Mouse (Mus musculus) stomach, embryonic 15.5 days (tissue): Measurements from ENCODE around the gene Olfr1062. TPM values are rescaled to one million over a fixed set of nuclear protein-coding genes. Genes with fewer than 3 reads are reported as not detected.
A peak's percentile ranks its signal among the peaks of the same experiment; 100 is the strongest.
"Not testable (repeated sequence)": the region's sequence is repeated elsewhere in the genome, so short reads cannot be mapped to it uniquely, and the experiment has no call there.

Source experiments
- ATAC-seq: fragments of 200-750 bp; cut with Nextera tagmentation; 2 replicates; pipeline ENCODE4 v1.8.0; 2017; ENCODE audit warnings: low read depth, moderate number of reproducible peaks, moderate TSS enrichment; ENCODE audit not compliant: insufficient read depth, low FRiP score
- H3K27ac ChIP-seq: fragments of 300-500 bp; sonication (generic); 2 replicates; pipeline ENCODE4 v1.5.1; 2015; ENCODE audit warnings: mild to moderate bottlenecking, inconsistent platforms
- H3K27me3 ChIP-seq: fragments of 300-500 bp; sonication (generic); replicated peaks from 2 replicates; pipeline ENCODE4 v1.6.1; 2015; ENCODE audit warnings: inconsistent platforms
- H3K36me3 ChIP-seq: fragments of 300-500 bp; sonication (generic); 2 replicates; pipeline ENCODE4 v1.6.1; 2015; ENCODE audit warnings: inconsistent platforms
- H3K4me1 ChIP-seq: fragments of 300-500 bp; sonication (generic); 2 replicates; pipeline ENCODE4 v1.6.1; 2015; ENCODE audit warnings: inconsistent platforms
- H3K4me2 ChIP-seq: fragments of 300-500 bp; sonication (generic); 2 replicates; pipeline ENCODE4 v1.6.1; 2015; ENCODE audit warnings: mild to moderate bottlenecking, inconsistent platforms
- H3K4me3 ChIP-seq: fragments of 300-500 bp; sonication (generic); replicated peaks from 2 replicates; pipeline ENCODE4 v1.5.1; 2015; ENCODE audit warnings: inconsistent platforms
- H3K9ac ChIP-seq: fragments of 300-500 bp; sonication (generic); 2 replicates; pipeline ENCODE4 v1.6.1; 2015; ENCODE audit warnings: inconsistent platforms
- H3K9me3 ChIP-seq: fragments of 300-500 bp; sonication (generic); 2 replicates; pipeline ENCODE4 v1.6.1; 2016; ENCODE audit warnings: inconsistent platforms
- WGBS: fragments of 180-500 bp; shearing (Covaris S2); methylation state at CpG from one replicate; pipeline ENCODE4 v1.1.7; 2015; 5-methylcytosine and 5-hydroxymethylcytosine counted together
- polyA plus RNA-seq: library from polyadenylated mRNA; unstranded; fragments of >200 nt; fragmentation: Nextera tagmentation; extraction: Ambion mirVana; gene quantifications from 2 replicates; pipeline ENCODE4 v1.2.1, GENCODE M21; 2015

Gene Olfr1062
- not detected in 2 replicates for polyA plus RNA-seq

DNA sequence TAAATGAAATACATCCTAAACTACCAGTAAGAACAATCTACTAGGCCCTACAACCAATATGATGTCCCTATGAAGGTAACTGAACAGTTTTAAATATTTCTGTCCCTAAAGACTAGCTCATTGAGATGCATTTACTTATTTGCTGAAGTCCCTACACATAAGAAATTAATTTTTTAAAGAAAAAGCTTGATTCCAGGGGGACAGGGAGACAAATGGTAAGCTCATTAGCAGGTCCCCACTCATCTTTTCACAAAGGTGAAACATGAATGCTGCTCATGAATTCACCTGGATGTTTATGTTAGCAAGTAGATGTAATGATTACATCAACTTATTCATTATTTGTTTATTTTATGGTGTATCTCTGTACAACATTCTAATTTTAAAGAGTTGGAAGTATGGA is at the start of gene Olfr1062:
Olfr1062 (minus strand) TSS at position 101 of the 400 bp plus-strand sequence.
- H3K4me2 ChIP-seq, H3K4me1 ChIP-seq, H3K36me3 ChIP-seq, H3K9me3 ChIP-seq, H3K4me3 ChIP-seq, H3K9ac ChIP-seq, H3K27ac ChIP-seq, H3K27me3 ChIP-seq, ATAC-seq: not testable (repeated sequence)

DNA sequence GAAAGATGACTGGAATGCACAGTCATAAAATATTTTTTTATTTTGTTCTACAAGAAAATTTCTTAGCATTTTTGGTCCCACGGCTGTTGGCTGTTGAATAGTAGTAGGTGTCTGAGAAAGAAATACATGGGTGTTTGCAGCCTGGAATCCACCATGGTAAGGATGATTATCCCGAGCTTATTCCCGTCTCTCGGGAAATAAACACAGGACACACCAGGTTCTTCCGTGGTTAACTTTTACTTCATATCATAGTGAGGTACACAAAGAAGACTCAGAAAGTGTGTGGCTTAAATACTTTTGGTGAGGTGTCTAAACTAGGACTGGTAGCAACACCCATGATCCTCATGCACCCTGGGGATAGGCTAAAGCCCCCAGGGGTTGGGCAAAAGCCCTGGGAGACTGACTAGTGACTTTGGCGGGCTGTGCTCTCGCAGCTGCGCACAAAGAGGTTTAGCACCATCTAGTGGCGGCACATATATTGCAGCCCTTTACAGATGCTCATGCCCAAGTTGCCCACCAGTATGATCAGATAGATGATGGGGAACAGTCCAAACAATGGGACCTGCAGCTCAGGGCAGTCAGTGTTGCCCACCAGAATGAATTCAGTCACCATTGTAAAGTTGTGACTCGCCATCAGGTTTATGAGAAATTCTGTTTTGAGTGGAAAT is 38.0 kb upstream of the Olfr1062 start:
- Histone ChIP-seq H3K4me1 (no peaks in the 10 kb centered on the region), H3K9ac (no peak overlapping the region), H3K36me3 (no peaks in the 10 kb centered on the region), H3K27me3 (no peaks in the 10 kb centered on the region), H3K27ac (no peak overlapping the region), H3K4me2 (peak overlapping the region; percentile 38), H3K9me3 (no peaks in the 10 kb centered on the region), H3K4me3 (no peak overlapping the region; the same call in 1 of the 2 replicates)
- WGBS, result 29% methylated on average over 10 of the region's 10 CpGs
- ATAC-seq, result no peak

DNA sequence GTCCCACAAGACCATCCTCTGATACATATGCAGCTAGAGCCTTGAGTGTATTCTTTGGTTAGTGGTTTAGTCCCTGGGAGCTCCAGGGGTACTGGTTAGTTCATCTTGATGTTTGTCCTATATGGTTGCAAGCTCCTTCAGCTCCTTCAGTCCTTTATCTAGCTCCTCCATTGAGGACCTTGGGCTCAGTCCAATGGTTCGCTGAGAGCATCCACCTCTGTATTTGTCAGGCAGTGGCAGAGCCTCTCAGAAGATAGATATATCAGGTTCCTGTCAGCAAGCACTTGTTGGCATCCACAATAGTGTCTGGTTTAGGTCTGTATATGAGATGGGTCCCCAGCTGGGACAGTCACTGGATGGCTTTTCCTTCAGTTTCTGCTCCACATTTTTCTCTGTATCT is 33.9 kb upstream of the Olfr1062 start:
- H3K4me1 ChIP-seq, result no peaks in the 10 kb centered on the region
- H3K9ac ChIP-seq, result no peak overlapping the region
- H3K4me3 ChIP-seq, result no peak overlapping the region
- H3K4me2 ChIP-seq, result no peak overlapping the region
- no peak overlapping the region for H3K27ac ChIP-seq
- no peaks in the 10 kb centered on the region for H3K27me3 ChIP-seq
- H3K36me3 ChIP-seq, result no peaks in the 10 kb centered on the region
- WGBS, result 86% methylated on average over 1 of the region's 1 CpGs
- no peak for ATAC-seq
- H3K9me3 ChIP-seq, result no peaks in the 10 kb centered on the region

DNA sequence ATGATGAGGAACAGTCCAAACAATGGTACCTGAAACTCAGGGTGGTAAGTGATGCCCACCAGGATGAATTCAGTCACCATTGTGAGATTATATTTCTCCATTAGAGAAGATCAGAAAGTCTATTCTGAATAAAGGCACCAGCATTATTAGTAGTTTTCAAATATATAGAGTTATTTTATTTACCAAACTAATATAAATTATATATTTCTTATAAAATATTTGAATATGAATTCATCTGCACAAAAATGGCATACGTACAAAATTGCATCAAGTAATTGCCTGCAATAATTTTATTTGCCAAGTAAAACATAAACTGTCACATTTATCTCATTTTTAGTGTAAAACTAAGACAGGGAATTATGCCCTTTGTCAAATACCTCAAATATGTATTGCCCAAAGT is 29.6 kb upstream of the Olfr1062 start, which contains the start of gene Olfr1066:
Olfr1066 (minus strand) TSS at position 101 of the 400 bp plus-strand sequence.
- WGBS, result 79% methylated on average over 1 of the region's 1 CpGs
- no peak within 1 kb of the TSS for H3K4me3 ChIP-seq
- no peak for ATAC-seq

GRCm38 (mm10) chr2:86450491-86450890 is 23.9 kb upstream of the Olfr1062 start, which contains the start of gene Olfr1065:
Gene Olfr1065 (minus strand): TSS chr2:86450591.
- not testable (repeated sequence) for H3K27ac ChIP-seq, H3K9ac ChIP-seq, H3K27me3 ChIP-seq, ATAC-seq, H3K36me3 ChIP-seq, H3K4me3 ChIP-seq, H3K4me1 ChIP-seq, H3K4me2 ChIP-seq, H3K9me3 ChIP-seq
- whole genome bisulfite sequencing, result 77% methylated on average over 1 of the region's 1 CpGs

More for the DNA sequence above, 29.6 kb upstream of the Olfr1062 start, which contains the start of gene Olfr1066:
- H3K27ac ChIP-seq, result no peak within 1 kb of the TSS
- H3K27me3 ChIP-seq, result no peaks in the 10 kb centered on the region
- no peaks in the 10 kb centered on the region for H3K36me3 ChIP-seq
- no peak within 1 kb of the TSS for H3K4me2 ChIP-seq
- H3K9ac ChIP-seq, result no peak within 1 kb of the TSS
- no peaks in the 10 kb centered on the region for H3K9me3 ChIP-seq
- no peaks in the 10 kb centered on the region for H3K4me1 ChIP-seq

- H3K9ac ChIP-seq, H3K4me3 ChIP-seq, H3K4me1 ChIP-seq, H3K4me2 ChIP-seq, H3K27ac ChIP-seq, ATAC-seq, H3K27me3 ChIP-seq, H3K36me3 ChIP-seq, H3K9me3 ChIP-seq: not testable (repeated sequence)
- WGBS, result 72% methylated on average over 1 of the region's 1 CpGs
Measured at GRCm38 (mm10) chr2:86442101-86442500, 15.6 kb upstream of the Olfr1062 start.

DNA sequence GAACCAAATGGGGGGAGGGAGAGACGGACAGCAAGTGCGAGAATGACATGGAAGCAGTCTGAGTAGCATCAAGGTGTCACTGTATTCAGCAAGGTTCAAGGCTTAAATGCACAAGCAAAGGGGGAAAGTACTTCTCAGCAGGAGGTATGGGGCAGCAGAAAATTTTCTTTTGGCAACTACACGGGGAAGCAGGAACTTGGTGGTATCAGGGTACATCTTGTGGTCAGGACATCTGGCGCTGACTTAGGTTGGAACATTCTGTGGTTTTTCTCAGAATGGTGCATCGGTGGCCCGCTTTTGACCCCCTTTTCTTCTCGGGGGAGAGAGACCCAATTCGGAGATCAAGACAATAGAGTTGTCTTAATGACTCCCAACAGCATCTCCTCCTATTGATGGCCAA is 2.0 kb upstream of the Olfr1062 start:
- not testable (repeated sequence) for H3K4me1 ChIP-seq, H3K9me3 ChIP-seq, H3K27ac ChIP-seq, H3K4me2 ChIP-seq, H3K27me3 ChIP-seq, ATAC-seq, H3K36me3 ChIP-seq, H3K9ac ChIP-seq, H3K4me3 ChIP-seq
- WGBS, result 84% methylated on average over 8 of the region's 8 CpGs

DNA sequence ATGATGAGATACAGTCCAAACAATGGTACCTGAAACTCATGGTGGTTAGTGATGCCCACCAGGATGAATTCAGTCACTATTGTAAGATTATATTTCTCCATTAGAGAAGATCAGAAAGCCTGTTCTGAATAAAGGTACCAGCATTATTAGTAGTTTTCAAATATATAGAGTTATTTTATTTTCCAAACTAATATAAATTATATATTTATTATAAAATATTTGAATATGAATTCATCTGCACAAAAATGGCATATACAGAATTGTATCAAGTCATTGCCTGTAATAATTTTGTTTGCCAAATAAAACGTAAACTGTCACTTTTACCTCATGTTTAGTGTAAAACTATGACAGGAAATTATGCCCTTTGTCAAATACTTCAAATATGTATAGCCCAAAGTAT is 12.6 kb downstream of the Olfr1062 start, which contains the start of gene Olfr1061:
Olfr1061 (minus strand) TSS at position 101 of the 400 bp plus-strand sequence.
- Histone ChIP-seq H3K4me1 (no peaks in the 10 kb centered on the region), H3K4me3 (no peak within 1 kb of the TSS), H3K27me3 (no peaks in the 10 kb centered on the region), H3K9ac (no peak within 1 kb of the TSS), H3K36me3 (no peaks in the 10 kb centered on the region), H3K4me2 (no peak within 1 kb of the TSS), H3K9me3 (no peaks in the 10 kb centered on the region), H3K27ac (no peak within 1 kb of the TSS)
- no peak for ATAC-seq
- WGBS, result 75% methylated on average over 1 of the region's 1 CpGs

DNA sequence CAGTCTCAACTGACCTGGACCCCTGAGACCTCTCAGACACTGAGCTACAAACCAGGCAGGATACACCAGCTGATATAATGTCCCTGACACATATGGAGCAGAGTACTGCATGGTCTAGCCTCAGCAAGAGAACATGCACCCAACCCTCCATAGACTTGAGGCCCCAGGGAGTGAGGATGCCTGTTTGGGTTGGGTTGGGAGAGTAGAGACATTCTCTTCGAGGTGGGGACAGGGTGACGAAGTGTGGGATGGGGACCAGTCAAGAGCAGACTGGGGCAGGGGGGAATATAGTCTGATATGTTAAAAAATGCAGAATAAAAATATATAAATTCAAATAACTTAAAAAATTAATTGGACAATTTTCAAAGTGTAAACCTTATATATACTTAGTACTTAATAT is 31.4 kb downstream of the Olfr1062 start:
- Histone ChIP-seq H3K36me3 (no peaks in the 10 kb centered on the region), H3K4me1 (no peaks in the 10 kb centered on the region), H3K9me3 (no peaks in the 10 kb centered on the region), H3K4me3 (no peak overlapping the region), H3K4me2 (no peak overlapping the region), H3K27ac (no peak overlapping the region), H3K9ac (no peak overlapping the region), H3K27me3 (no peaks in the 10 kb centered on the region)
- WGBS, result 82% methylated on average over 2 of the region's 2 CpGs
- no peak for ATAC-seq

DNA sequence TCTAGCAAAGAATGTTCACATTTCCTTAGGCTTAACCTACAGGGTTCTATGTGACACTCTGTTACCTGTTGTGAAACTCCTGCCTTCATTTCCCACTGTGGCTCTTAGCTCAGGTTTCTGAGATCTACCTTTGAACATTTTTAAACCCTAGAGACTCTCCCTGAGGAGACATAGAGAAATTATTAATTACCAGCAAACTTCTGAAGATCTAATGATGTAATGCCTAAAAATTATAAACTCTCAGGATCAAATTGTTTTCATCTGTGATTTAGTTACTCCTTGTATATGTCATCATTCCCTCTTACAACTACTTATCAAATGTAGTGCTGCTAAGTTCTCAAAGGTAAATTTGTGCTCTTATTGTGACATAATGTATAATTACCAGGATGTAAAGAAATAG is 38.1 kb downstream of the Olfr1062 start, which contains the start of gene Olfr1058:
Olfr1058 (minus strand) TSS at position 101 of the 400 bp plus-strand sequence.
- not testable (repeated sequence) for H3K4me2 ChIP-seq, H3K9ac ChIP-seq, H3K36me3 ChIP-seq, H3K27ac ChIP-seq, H3K4me3 ChIP-seq, H3K9me3 ChIP-seq, H3K4me1 ChIP-seq, H3K27me3 ChIP-seq, ATAC-seq

GRCm38 (mm10) chr2:86378293-86378692 is 48.3 kb downstream of the Olfr1062 start, which contains the start of gene Olfr1057:
Gene Olfr1057 (minus strand): TSS chr2:86378393.
- Histone ChIP-seq H3K36me3 (no peaks in the 10 kb centered on the region), H3K4me2 (no peak within 1 kb of the TSS), H3K9me3 (no peaks in the 10 kb centered on the region), H3K4me3 (no peak within 1 kb of the TSS), H3K27ac (no peak within 1 kb of the TSS), H3K9ac (no peak within 1 kb of the TSS), H3K4me1 (no peaks in the 10 kb centered on the region), H3K27me3 (no peaks in the 10 kb centered on the region)
- ATAC-seq, result no peak
